Mouse (Mus musculus): ENCODE results near the gene Opcml. TPM values are rescaled to one million over a fixed set of nuclear protein-coding genes. Genes with fewer than 3 reads are reported as not detected.

Gene Opcml
- polyA plus RNA-seq (2015; fragmentation: Nextera tagmentation; extraction: Ambion mirVana), result 10.1 and 11.7 TPM in 2 replicates

- peak within 1 kb of the TSS; percentile 46; the same call in 1 of the 2 replicates for H3K9ac ChIP-seq (ENCODE audit: low read length)
- H3K27ac ChIP-seq (ENCODE audit: low read length), result no peak within 1 kb of the TSS
- H3K4me2 ChIP-seq (ENCODE audit: low read depth, low read length), result peak within 1 kb of the TSS; percentile 58
- peaks cover 29% of the 10 kb centered on the region for H3K27me3 ChIP-seq (ENCODE audit: control insufficient read depth, insufficient read depth, low read depth, low read length)
- no peaks in the 10 kb centered on the region for H3K36me3 ChIP-seq (ENCODE audit: control insufficient read depth, insufficient read depth, low read length)
- H3K9me3 ChIP-seq (ENCODE audit: control insufficient read depth, low read length), result no peaks in the 10 kb centered on the region
- peak within 1 kb of the TSS; percentile 37 for H3K4me3 ChIP-seq (ENCODE audit: low read length)
- H3K4me1 ChIP-seq (replicated peaks; ENCODE audit: control insufficient read depth, insufficient read depth, low read length), result 0 out of 2 replicates have a peak, but pooled peaks cover 4% of the 10 kb centered on the region
- 0 out of 2 replicates have a peak, but pooled peaks have one; percentile 54 for ATAC-seq (ENCODE audit: low read depth)
- under 1% methylated on average over 28 of the region's 28 CpGs for WGBS
Observed at GRCm38 (mm10) chr9:27790725-27791638, at the start of gene Opcml. Gene Opcml, plus strand, starts transcription at chr9:27790775.

- WGBS, result 50% methylated on average over 1 of the region's 1 CpGs
- no peaks in the 10 kb centered on the region for H3K9me3 ChIP-seq (ENCODE audit: control insufficient read depth, low read length)
- no peaks in the 10 kb centered on the region for H3K4me1 ChIP-seq (replicated peaks; ENCODE audit: control insufficient read depth, insufficient read depth, low read length)
- no peak overlapping the region for H3K9ac ChIP-seq (ENCODE audit: low read length)
- no peak for ATAC-seq (ENCODE audit: low read depth)
- no peak overlapping the region for H3K27ac ChIP-seq (ENCODE audit: low read length)
- H3K4me3 ChIP-seq (ENCODE audit: low read length), result no peak overlapping the region
- no peaks in the 10 kb centered on the region for H3K27me3 ChIP-seq (ENCODE audit: control insufficient read depth, insufficient read depth, low read depth, low read length)
- H3K4me2 ChIP-seq (ENCODE audit: low read depth, low read length), result no peak overlapping the region
- no peaks in the 10 kb centered on the region for H3K36me3 ChIP-seq (ENCODE audit: control insufficient read depth, insufficient read depth, low read length)
Observed at GRCm38 (mm10) chr9:27758709-27759108, 31.9 kb upstream of the Opcml start.

- H3K4me1 ChIP-seq (replicated peaks; ENCODE audit: control insufficient read depth, insufficient read depth, low read length), result no peaks in the 10 kb centered on the region
- ATAC-seq (ENCODE audit: low read depth), result no peak
- no peaks in the 10 kb centered on the region for H3K9me3 ChIP-seq (ENCODE audit: control insufficient read depth, low read length)
- H3K9ac ChIP-seq (ENCODE audit: low read length), result no peak overlapping the region
- H3K27ac ChIP-seq (ENCODE audit: low read length), result no peak overlapping the region
- H3K27me3 ChIP-seq (ENCODE audit: control insufficient read depth, insufficient read depth, low read depth, low read length), result no peaks in the 10 kb centered on the region
- no peak overlapping the region for H3K4me3 ChIP-seq (ENCODE audit: low read length)
- H3K4me2 ChIP-seq (ENCODE audit: low read depth, low read length), result no peak overlapping the region
- 83% methylated on average over 2 of the region's 2 CpGs for WGBS
- no peaks in the 10 kb centered on the region for H3K36me3 ChIP-seq (ENCODE audit: control insufficient read depth, insufficient read depth, low read length)
Observed at GRCm38 (mm10) chr9:27761196-27761595, 29.4 kb upstream of the Opcml start.

- H3K4me2 ChIP-seq (ENCODE audit: low read depth, low read length), result no peak overlapping the region
- WGBS, result 74% methylated on average over 3 of the region's 3 CpGs
- no peak for ATAC-seq (ENCODE audit: low read depth)
- H3K9me3 ChIP-seq (ENCODE audit: control insufficient read depth, low read length), result no peaks in the 10 kb centered on the region
- no peak overlapping the region for H3K27ac ChIP-seq (ENCODE audit: low read length)
- H3K9ac ChIP-seq (ENCODE audit: low read length), result no peak overlapping the region
- no peaks in the 10 kb centered on the region for H3K27me3 ChIP-seq (ENCODE audit: control insufficient read depth, insufficient read depth, low read depth, low read length)
- no peaks in the 10 kb centered on the region for H3K4me1 ChIP-seq (replicated peaks; ENCODE audit: control insufficient read depth, insufficient read depth, low read length)
- no peaks in the 10 kb centered on the region for H3K36me3 ChIP-seq (ENCODE audit: control insufficient read depth, insufficient read depth, low read length)
- no peak overlapping the region for H3K4me3 ChIP-seq (ENCODE audit: low read length)
Observed at GRCm38 (mm10) chr9:27766446-27766845, 24.1 kb upstream of the Opcml start.

GRCm38 (mm10) chr9:27767196-27767900 lies 23.2 kb upstream of the Opcml start:
- Histone ChIP-seq H3K4me3 (ENCODE audit: low read length) (no peak overlapping the region), H3K4me2 (ENCODE audit: low read depth, low read length) (no peak overlapping the region), H3K27ac (ENCODE audit: low read length) (no peak overlapping the region), H3K4me1 (replicated peaks; ENCODE audit: control insufficient read depth, insufficient read depth, low read length) (no peaks in the 10 kb centered on the region), H3K9me3 (ENCODE audit: control insufficient read depth, low read length) (no peaks in the 10 kb centered on the region), H3K9ac (ENCODE audit: low read length) (no peak overlapping the region), H3K36me3 (ENCODE audit: control insufficient read depth, insufficient read depth, low read length) (no peaks in the 10 kb centered on the region), H3K27me3 (ENCODE audit: control insufficient read depth, insufficient read depth, low read depth, low read length) (no peaks in the 10 kb centered on the region)
- no peak for ATAC-seq (ENCODE audit: low read depth)
- WGBS, result 81% methylated on average over 8 of the region's 8 CpGs

GRCm38 (mm10) chr9:27768788-27769187 lies 21.8 kb upstream of the Opcml start:
- Histone ChIP-seq H3K4me2 (ENCODE audit: low read depth, low read length) (no peak overlapping the region), H3K9me3 (ENCODE audit: control insufficient read depth, low read length) (no peaks in the 10 kb centered on the region), H3K9ac (ENCODE audit: low read length) (no peak overlapping the region), H3K4me1 (replicated peaks; ENCODE audit: control insufficient read depth, insufficient read depth, low read length) (no peaks in the 10 kb centered on the region), H3K36me3 (ENCODE audit: control insufficient read depth, insufficient read depth, low read length) (no peaks in the 10 kb centered on the region), H3K27ac (ENCODE audit: low read length) (no peak overlapping the region), H3K4me3 (ENCODE audit: low read length) (no peak overlapping the region), H3K27me3 (ENCODE audit: control insufficient read depth, insufficient read depth, low read depth, low read length) (no peaks in the 10 kb centered on the region)
- no peak for ATAC-seq (ENCODE audit: low read depth)

- H3K9me3 ChIP-seq (ENCODE audit: control insufficient read depth, low read length), result no peaks in the 10 kb centered on the region
- H3K9ac ChIP-seq (ENCODE audit: low read length), result no peak overlapping the region
- H3K27me3 ChIP-seq (ENCODE audit: control insufficient read depth, insufficient read depth, low read depth, low read length), result no peaks in the 10 kb centered on the region
- H3K4me1 ChIP-seq (replicated peaks; ENCODE audit: control insufficient read depth, insufficient read depth, low read length), result no peaks in the 10 kb centered on the region
- H3K4me2 ChIP-seq (ENCODE audit: low read depth, low read length), result no peak overlapping the region
- ATAC-seq (ENCODE audit: low read depth), result no peak
- 67% methylated on average over 6 of the region's 6 CpGs for WGBS
- no peak overlapping the region for H3K4me3 ChIP-seq (ENCODE audit: low read length)
- no peaks in the 10 kb centered on the region for H3K36me3 ChIP-seq (ENCODE audit: control insufficient read depth, insufficient read depth, low read length)
- no peak overlapping the region for H3K27ac ChIP-seq (ENCODE audit: low read length)
Observed at GRCm38 (mm10) chr9:27781291-27781993, 9.1 kb upstream of the Opcml start.

- ATAC-seq (ENCODE audit: low read depth), result no peak
- whole genome bisulfite sequencing, result 18% methylated on average over 1 of the region's 1 CpGs
- H3K4me2 ChIP-seq (ENCODE audit: low read depth, low read length), result no peak overlapping the region
Observed at GRCm38 (mm10) chr9:27781994-27782337, 8.6 kb upstream of the Opcml start.

GRCm38 (mm10) chr9:27791639-27791966 lies 1.0 kb downstream of the Opcml start:
- peak overlapping the region; percentile 58 for H3K4me2 ChIP-seq (ENCODE audit: low read depth, low read length)
- H3K36me3 ChIP-seq (ENCODE audit: control insufficient read depth, insufficient read depth, low read length), result no peaks in the 10 kb centered on the region
- peak overlapping the region; percentile 46; the same call in 1 of the 2 replicates for H3K9ac ChIP-seq (ENCODE audit: low read length)
- WGBS, result 1% methylated on average over 12 of the region's 12 CpGs
- 0 out of 2 replicates have a peak, but pooled peaks cover 4% of the 10 kb centered on the region for H3K4me1 ChIP-seq (replicated peaks; ENCODE audit: control insufficient read depth, insufficient read depth, low read length)
- peak overlapping the region; percentile 37 for H3K4me3 ChIP-seq (ENCODE audit: low read length)
- peaks cover 29% of the 10 kb centered on the region for H3K27me3 ChIP-seq (ENCODE audit: control insufficient read depth, insufficient read depth, low read depth, low read length)
- no peak for ATAC-seq (ENCODE audit: low read depth)
- H3K9me3 ChIP-seq (ENCODE audit: control insufficient read depth, low read length), result no peaks in the 10 kb centered on the region
- H3K27ac ChIP-seq (ENCODE audit: low read length), result no peak overlapping the region

More at GRCm38 (mm10) chr9:27781994-27782337, 8.6 kb upstream of the Opcml start:
- H3K9me3 ChIP-seq (ENCODE audit: control insufficient read depth, low read length), result no peaks in the 10 kb centered on the region
- H3K9ac ChIP-seq (ENCODE audit: low read length), result no peak overlapping the region
- H3K27me3 ChIP-seq (ENCODE audit: control insufficient read depth, insufficient read depth, low read depth, low read length), result no peaks in the 10 kb centered on the region
- H3K27ac ChIP-seq (ENCODE audit: low read length), result no peak overlapping the region
- H3K4me3 ChIP-seq (ENCODE audit: low read length), result no peak overlapping the region
- no peaks in the 10 kb centered on the region for H3K36me3 ChIP-seq (ENCODE audit: control insufficient read depth, insufficient read depth, low read length)
- H3K4me1 ChIP-seq (replicated peaks; ENCODE audit: control insufficient read depth, insufficient read depth, low read length), result no peaks in the 10 kb centered on the region

All from lung, embryonic 16.5 days (tissue).